Mouse (Mus musculus): Measurements from ENCODE around the gene Mnx1.

GRCm38 (mm10) chr5:29469501-29469900, 8.8 kb downstream of the Mnx1 start:
- TF ChIP-seq CTCF (IDR thresholded peaks at IDR 0.05; ENCODE audit: low read depth): no peak
- no peak for TF ChIP-seq EP300 (optimal IDR thresholded peaks at IDR 0.05)
